Mouse (Mus musculus) A20 (cell line): ENCODE measurements at regions not wholly inside any gene's neighbourhood (a gene's known extent, or its start where the extent isn't known, plus 50 kb on each side); places are given as distances from the start of the nearest gene placed in this dataset.

ENCODE experiments used
- DNase-seq: peaks from one replicate; pipeline ENCODE4 v3.0.0-alpha.2; 2011; ENCODE audit warnings: low read depth, low spot score

GRCm38 (mm10) chr5:148616426-148616825, 63.8 kb upstream of the Ubl3 start:
- no peak for DNase-seq

- DNase-seq, result no peak
Measured at GRCm38 (mm10) chr5:148615706-148616366, 63.2 kb upstream of the Ubl3 start.

DNA sequence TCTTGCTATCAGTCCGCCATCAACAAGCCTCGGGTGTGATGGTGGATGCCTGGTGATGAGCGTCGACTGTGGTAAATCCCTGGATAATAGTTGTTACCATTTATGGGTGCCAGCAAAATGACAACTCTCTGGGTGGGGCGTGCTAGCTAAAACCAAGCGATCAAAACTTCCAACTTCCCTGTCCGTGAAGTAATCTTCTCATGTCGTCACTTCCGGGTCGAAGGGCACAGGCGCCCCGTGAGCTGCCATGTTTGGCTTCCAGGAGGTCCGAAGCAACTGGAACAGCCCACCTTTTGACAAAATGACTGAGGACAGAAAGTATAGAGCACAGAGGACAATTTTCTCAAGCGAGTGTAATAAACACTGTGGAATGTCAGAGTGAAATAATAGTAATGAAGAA, 62.5 kb upstream of the Ubl3 start:
- no peak for DNase-seq

- no peak for DNase-seq
Measured at GRCm38 (mm10) chr5:148611323-148611722, 58.7 kb upstream of the Ubl3 start.

- DNase-seq, result no peak
Measured at GRCm38 (mm10) chr5:148609506-148609880, 56.9 kb upstream of the Ubl3 start.

- no peak for DNase-seq
Measured at GRCm38 (mm10) chr5:148608857-148609505, 56.4 kb upstream of the Ubl3 start.

GRCm38 (mm10) chr5:148608178-148608577, 55.6 kb upstream of the Ubl3 start:
- DNase-seq, result no peak

GRCm38 (mm10) chr5:148605730-148606129, 53.1 kb upstream of the Ubl3 start:
- no peak for DNase-seq
